Mouse (Mus musculus) olfactory bulb, adult 2 months (tissue): ENCODE results near the gene Jmjd1c. TPM values are rescaled to one million over a fixed set of nuclear protein-coding genes. Genes with fewer than 3 reads are reported as not detected.

ENCODE experiments used
- H3K27ac ChIP-seq: fragments of 200-500 bp; 2 replicates; pipeline ENCODE4 v1.5.1; 2012; ENCODE audit warnings: low read depth, low read length; ENCODE audit not compliant: insufficient read depth
- H3K4me1 ChIP-seq: fragments of 200-500 bp; 2 replicates; pipeline ENCODE4 v1.6.1; 2012; ENCODE audit warnings: low read length; ENCODE audit not compliant: control insufficient read depth, insufficient read depth
- H3K4me3 ChIP-seq: fragments of 200-500 bp; 2 replicates; pipeline ENCODE4 v1.5.1; 2012; ENCODE audit warnings: mild to moderate bottlenecking, low read depth, low read length, moderate library complexity; ENCODE audit not compliant: insufficient read depth
- CTCF ChIP-seq: fragments of 200-500 bp; IDR thresholded peaks from 2 replicates; pipeline ENCODE4 v1.5.1; 2012; ENCODE audit warnings: low read depth, mild to moderate bottlenecking, low read length, moderate library complexity; ENCODE audit not compliant: insufficient read depth
- POLR2A ChIP-seq: fragments of 200-500 bp; IDR thresholded peaks from 2 replicates; pipeline ENCODE4 v1.6.1; 2012; ENCODE audit warnings: mild to moderate bottlenecking, low read depth, low read length, moderate library complexity; ENCODE audit not compliant: insufficient read depth
- WGBS: fragments of 180-500 bp; shearing (Covaris S2); methylation state at CpG from one replicate; pipeline ENCODE4 v1.1.7; 2018; 5-methylcytosine and 5-hydroxymethylcytosine counted together
- polyA plus RNA-seq: library from polyadenylated mRNA; stranded (reverse); fragments of >200 nt; gene quantifications from 2 replicates; pipeline ENCODE4 v1.2.4, GENCODE M21; 2012; ENCODE audit warnings: low replicate concordance; ENCODE audit not compliant: missing spikeins, insufficient read depth, insufficient read length

Gene Jmjd1c
- polyA plus RNA-seq, 1 experiment, result 77.0 TPM

GRCm38 (mm10) chr10:67176031-67176430 lies 80.1 kb downstream of the Jmjd1c start:
- no peak for TF ChIP-seq CTCF
- TF ChIP-seq POLR2A, result no peak
- no peak overlapping the region for H3K27ac ChIP-seq
- 91% methylated on average over 7 of the region's 7 CpGs for WGBS
- H3K4me1 ChIP-seq, result no peaks in the 10 kb centered on the region
- H3K4me3 ChIP-seq, result no peak overlapping the region

GRCm38 (mm10) chr10:67176932-67177331 lies 81.0 kb downstream of the Jmjd1c start:
- Histone ChIP-seq H3K4me1 (no peaks in the 10 kb centered on the region), H3K27ac (no peak overlapping the region), H3K4me3 (no peak overlapping the region)
- TF ChIP-seq POLR2A, result no peak
- no peak for TF ChIP-seq CTCF
- 64% methylated on average over 3 of the region's 3 CpGs for WGBS

GRCm38 (mm10) chr10:67177410-67177809 lies 81.5 kb downstream of the Jmjd1c start:
- TF ChIP-seq CTCF (no peak), POLR2A (no peak)
- no peaks in the 10 kb centered on the region for H3K4me1 ChIP-seq
- 48% methylated on average over 4 of the region's 4 CpGs for WGBS
- H3K27ac ChIP-seq, result no peak overlapping the region
- no peak overlapping the region for H3K4me3 ChIP-seq

- 94% methylated on average over 8 of the region's 8 CpGs for WGBS
- no peak for TF ChIP-seq POLR2A
- TF ChIP-seq CTCF, result no peak
- no peak overlapping the region for H3K27ac ChIP-seq
These were observed 84.1 kb downstream of the Jmjd1c start for GRCm38 (mm10) chr10:67180021-67180420.

GRCm38 (mm10) chr10:67180799-67181198 lies 84.9 kb downstream of the Jmjd1c start:
- no peak for TF ChIP-seq POLR2A
- no peak for TF ChIP-seq CTCF
- H3K4me1 ChIP-seq, result no peaks in the 10 kb centered on the region
- 71% methylated on average over 5 of the region's 5 CpGs for WGBS
- H3K4me3 ChIP-seq, result no peak overlapping the region
- no peak overlapping the region for H3K27ac ChIP-seq

More at GRCm38 (mm10) chr10:67180021-67180420, 84.1 kb downstream of the Jmjd1c start:
- Histone ChIP-seq H3K4me1 (no peaks in the 10 kb centered on the region), H3K4me3 (no peak overlapping the region)

- no peaks in the 10 kb centered on the region for H3K4me1 ChIP-seq
- H3K4me3 ChIP-seq, result no peak overlapping the region
- 71% methylated on average over 3 of the region's 3 CpGs for WGBS
- no peak overlapping the region for H3K27ac ChIP-seq
- no peak for TF ChIP-seq CTCF
- TF ChIP-seq POLR2A, result no peak
These were observed 86.7 kb downstream of the Jmjd1c start for GRCm38 (mm10) chr10:67182651-67183050.

GRCm38 (mm10) chr10:67183086-67183485 lies 87.2 kb downstream of the Jmjd1c start:
- 28% methylated on average over 1 of the region's 1 CpGs for WGBS
- TF ChIP-seq CTCF (no peak), POLR2A (no peak)
- Histone ChIP-seq H3K4me1 (no peaks in the 10 kb centered on the region), H3K4me3 (no peak overlapping the region), H3K27ac (no peak overlapping the region)

GRCm38 (mm10) chr10:67184441-67185070 lies 88.6 kb downstream of the Jmjd1c start:
- WGBS, result 67% methylated on average over 3 of the region's 3 CpGs
- no peak overlapping the region for H3K27ac ChIP-seq

GRCm38 (mm10) chr10:67185491-67186081 lies 89.7 kb downstream of the Jmjd1c start:
- WGBS, result 1% methylated on average over 23 of the region's 23 CpGs
- peak overlapping the region; percentile 91 for H3K27ac ChIP-seq
- H3K4me1 ChIP-seq, result peaks cover 3% of the 10 kb centered on the region; the same call in 1 of the 2 replicates
- peak overlapping the region; percentile 48 for H3K4me3 ChIP-seq
- no peak for TF ChIP-seq POLR2A
- TF ChIP-seq CTCF, result no peak

More at GRCm38 (mm10) chr10:67184441-67185070, 88.6 kb downstream of the Jmjd1c start:
- TF ChIP-seq POLR2A, result no peak
- TF ChIP-seq CTCF, result no peak
- H3K4me1 ChIP-seq, result 0 out of 2 replicates have a peak, but pooled peaks cover 2% of the 10 kb centered on the region
- H3K4me3 ChIP-seq, result no peak overlapping the region

- Histone ChIP-seq H3K4me3 (no peak overlapping the region), H3K27ac (no peak overlapping the region; the same call in 1 of the 2 replicates), H3K4me1 (peaks cover 4% of the 10 kb centered on the region; the same call in 1 of the 2 replicates)
- TF ChIP-seq POLR2A (no peak), CTCF (no peak)
These were observed 90.6 kb downstream of the Jmjd1c start for GRCm38 (mm10) chr10:67186489-67186888.
